Mouse (Mus musculus) ES-E14 (cell line): ENCODE results near the gene Elk1.

Experiments
- CHD2 ChIP-seq: IDR thresholded peaks from 2 replicates; pipeline ENCODE4 v1.6.1; 2014; ENCODE audit warnings: mild to moderate bottlenecking, low read depth, low read length, inconsistent platforms
- HCFC1 ChIP-seq: IDR thresholded peaks from 2 replicates; pipeline ENCODE4 v1.6.1; 2012; ENCODE audit warnings: low read length, inconsistent platforms, borderline replicate concordance; ENCODE audit not compliant: insufficient read depth
- ZC3H11A ChIP-seq: IDR thresholded peaks from 2 replicates; pipeline ENCODE4 v1.6.1; 2012; ENCODE audit warnings: low read depth, mild to moderate bottlenecking, inconsistent platforms, low read length, borderline replicate concordance
- ZNF384 ChIP-seq: IDR thresholded peaks from 2 replicates; pipeline ENCODE4 v1.6.1; 2012; ENCODE audit warnings: low read depth, low read length, inconsistent platforms

- TF ChIP-seq ZNF384: no peak
- no peak for TF ChIP-seq HCFC1
- TF ChIP-seq ZC3H11A: no peak
- TF ChIP-seq CHD2: no peak
Measured at GRCm38 (mm10) chrX:20921366-20921765, 29.0 kb downstream of the Elk1 start.
